Mouse (Mus musculus): ENCODE results near the gene Eri3. TPM values are rescaled to one million over a fixed set of nuclear protein-coding genes. Genes with fewer than 3 reads are reported as not detected.

Gene Eri3
- 10 to 100 TPM; 60.3 to 69.1 TPM for total RNA-seq (2021)
- 131 and 142 TPM in 2 replicates for polyA plus RNA-seq (2012; rRNA removed)
- long read RNA-seq, transcript Eri3-201 (9 exons, 1,719 nt): major isoform, 21 of 67 reads
- long read RNA-seq, partial matches to known transcripts: 12 of 67 reads
- long read RNA-seq, other reads (novel, unspliced or antisense): 34 of 67 reads

- peak; percentile 99 for DNase-seq
These were observed at the start of gene Eri3 for GRCm38 (mm10) chr4:117550140-117550851. TSS of gene Eri3 (plus strand) at chr4:117550365.

DNA sequence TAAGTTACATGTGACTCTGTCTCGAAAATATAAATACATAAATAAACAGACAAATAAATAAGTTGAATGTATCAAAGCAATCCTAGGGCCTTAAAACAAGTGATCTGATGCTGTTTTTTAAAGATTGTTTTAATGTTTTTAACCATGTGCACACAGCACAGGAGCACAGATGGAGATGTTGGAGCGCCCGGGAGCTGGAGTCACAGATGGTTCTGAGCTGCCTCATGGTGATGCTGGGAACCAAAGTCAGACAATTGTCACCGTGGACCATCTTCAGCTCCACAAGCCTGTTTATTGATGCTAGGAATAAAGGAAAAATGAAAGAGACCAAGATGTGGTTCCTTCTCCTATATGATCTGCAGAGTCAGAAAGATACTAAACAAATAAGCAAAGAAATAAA is 31.9 kb upstream of the Eri3 start:
- no peak for DNase-seq

GRCm38 (mm10) chr4:117521350-117521749 is 28.8 kb upstream of the Eri3 start:
- DNase-seq: no peak

DNA sequence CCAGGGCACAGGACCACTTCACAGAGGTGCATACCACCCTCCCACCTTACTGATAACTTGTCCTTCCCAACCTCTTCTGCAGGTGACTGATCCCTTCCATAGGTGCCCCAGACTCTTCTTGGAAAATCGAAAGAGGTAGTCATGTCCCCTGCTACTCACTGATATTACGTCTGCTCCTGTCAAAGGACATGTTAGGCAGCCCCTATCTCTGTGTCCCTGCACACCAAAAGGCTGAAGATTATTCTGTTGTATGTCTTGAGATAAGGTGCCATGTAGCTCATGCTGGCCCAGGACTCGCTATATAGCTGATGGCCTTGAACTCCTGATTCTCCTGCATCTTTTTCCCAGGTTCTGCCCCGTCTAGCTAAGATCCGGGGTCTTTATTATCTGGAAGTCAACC is 24.2 kb upstream of the Eri3 start:
- DNase-seq: no peak

DNA sequence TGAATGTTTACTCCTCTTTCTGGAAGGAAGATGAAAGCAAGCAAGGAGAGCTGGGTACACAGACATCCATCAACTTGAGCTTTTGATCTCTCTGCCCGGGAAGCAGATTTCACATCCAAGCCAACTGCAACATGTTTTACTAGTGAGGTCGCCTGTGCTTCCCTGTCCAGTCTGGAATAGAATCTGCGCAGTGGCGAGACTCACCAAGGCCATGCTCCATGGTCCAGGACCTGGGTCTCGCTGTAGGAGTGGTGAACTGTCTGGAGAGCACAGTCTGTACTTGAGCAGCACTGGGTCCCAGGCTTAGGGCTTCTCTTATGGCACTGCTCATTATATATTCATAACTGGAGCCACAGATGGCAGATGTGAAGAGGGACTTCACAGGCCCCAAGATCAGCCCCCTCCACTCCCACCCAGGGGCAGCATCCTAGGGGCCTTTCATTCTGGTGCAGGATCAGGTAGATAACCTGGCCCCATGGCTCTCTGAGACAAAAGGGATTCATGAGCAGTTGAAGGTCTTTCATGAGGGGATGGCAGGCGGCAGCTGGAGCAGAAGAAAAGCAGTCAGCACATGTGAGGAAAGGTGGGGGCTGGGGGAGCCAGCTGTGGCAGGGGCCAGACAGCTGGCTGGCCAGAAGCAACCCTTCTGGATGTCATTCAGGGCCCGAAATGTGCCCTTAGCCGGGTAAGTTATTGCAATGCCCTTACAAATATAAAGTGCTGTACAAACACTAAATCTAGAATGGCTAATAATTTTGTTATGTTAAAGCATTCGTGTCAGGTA is 22.9 kb upstream of the Eri3 start:
- peak; percentile 50 for DNase-seq

DNA sequence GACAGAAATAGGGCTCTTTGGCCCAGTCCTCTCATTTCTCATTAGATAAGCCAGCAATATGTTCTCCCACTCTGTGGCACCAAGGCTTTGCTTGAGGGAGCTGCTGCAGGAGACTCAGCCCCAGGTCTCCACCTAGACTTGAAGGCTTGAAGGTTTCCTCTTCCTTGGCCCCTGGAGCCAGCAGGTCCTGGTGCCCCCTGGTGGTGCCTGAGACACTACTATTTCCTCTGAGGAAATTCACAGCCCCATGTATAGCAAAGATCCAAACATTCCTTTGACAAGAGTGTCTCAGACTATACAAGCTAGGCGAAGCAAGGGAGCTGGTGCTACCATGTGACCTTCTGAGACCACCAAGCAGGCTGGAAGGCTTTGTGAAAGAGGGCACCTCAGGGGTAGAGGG is 22.2 kb upstream of the Eri3 start:
- DNase-seq: peak; percentile 46

GRCm38 (mm10) chr4:117529843-117530242 is 20.3 kb upstream of the Eri3 start:
- no peak for DNase-seq

DNA sequence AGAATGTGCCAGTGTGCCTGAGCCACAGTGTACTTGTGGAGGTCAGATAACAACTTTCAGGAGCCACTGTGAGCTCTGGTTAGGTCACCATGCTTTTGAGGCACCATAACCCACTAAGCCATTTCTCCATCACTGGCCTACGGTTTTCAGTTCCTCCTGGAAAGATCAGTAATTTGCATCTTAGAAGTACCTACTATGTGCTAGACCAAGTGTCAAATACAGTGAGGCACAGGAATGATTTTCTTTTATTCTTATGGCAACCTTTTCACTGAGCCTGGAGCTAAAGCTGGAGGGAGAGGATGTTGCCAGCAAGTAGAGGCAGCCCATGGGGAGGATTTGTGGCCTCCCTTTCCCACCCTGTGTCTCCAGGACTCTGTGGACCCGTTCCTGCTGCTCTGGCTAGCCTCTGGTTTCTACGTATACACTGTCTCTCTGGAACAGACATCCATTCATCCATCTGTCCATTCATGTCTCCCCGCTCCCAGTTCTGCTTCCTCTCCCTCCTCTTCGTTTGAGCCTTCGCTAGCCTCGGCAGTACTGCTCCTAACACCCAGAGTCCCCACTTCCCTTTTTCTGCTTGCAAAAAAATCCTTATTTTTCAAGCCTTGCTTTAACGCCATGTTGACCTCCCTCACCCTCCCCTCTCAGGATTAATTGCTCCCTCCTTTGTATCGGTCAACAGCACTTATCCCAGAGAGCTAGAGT is 14.5 kb upstream of the Eri3 start:
- DNase-seq: no peak

DNA sequence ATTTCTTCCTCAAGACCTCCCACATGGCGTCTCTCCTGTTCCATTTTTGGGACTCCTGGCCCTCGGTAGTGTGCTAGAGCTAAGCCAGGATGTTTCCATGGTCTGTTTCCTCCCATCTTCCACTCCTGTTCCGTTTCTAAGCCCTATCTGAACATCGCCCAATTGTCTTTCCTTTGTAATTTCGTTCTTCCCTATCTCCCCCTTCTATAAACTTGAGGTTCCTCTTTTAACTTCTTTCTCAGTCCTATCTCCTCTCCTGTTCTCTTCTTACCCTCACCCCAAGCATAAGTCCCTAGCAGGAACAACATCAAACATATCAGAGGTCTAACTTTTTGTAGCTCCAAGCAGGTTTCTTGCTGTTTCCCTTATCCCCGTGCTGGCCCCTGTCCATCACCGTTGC is 13.2 kb upstream of the Eri3 start:
- DNase-seq: no peak

- no peak for DNase-seq
These were observed 10.7 kb upstream of the Eri3 start for GRCm38 (mm10) chr4:117539329-117539980.

- peak; percentile 46 for DNase-seq
These were observed 9.6 kb upstream of the Eri3 start for GRCm38 (mm10) chr4:117540571-117540970.

DNA sequence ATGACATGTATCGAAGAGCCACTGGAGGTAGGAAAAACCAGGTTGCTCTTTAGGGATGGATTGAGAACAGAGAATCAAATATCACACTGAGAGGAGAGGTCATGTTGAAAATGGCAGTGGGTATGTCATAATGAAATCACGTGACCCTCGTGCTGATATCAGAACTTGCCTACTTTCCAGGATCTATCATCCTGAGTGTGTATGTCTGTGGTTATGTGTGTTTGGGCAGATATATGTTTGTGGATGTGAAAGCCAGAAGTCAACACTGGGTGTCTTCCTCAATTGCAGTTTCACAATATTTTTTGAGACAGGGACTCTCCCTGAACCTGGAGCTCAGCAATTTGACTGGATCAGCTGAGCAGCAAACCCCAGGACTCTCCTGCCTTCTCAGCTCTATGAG is 4.7 kb upstream of the Eri3 start:
- DNase-seq: no peak

GRCm38 (mm10) chr4:117546616-117547015 is 3.5 kb upstream of the Eri3 start:
- DNase-seq: no peak

DNA sequence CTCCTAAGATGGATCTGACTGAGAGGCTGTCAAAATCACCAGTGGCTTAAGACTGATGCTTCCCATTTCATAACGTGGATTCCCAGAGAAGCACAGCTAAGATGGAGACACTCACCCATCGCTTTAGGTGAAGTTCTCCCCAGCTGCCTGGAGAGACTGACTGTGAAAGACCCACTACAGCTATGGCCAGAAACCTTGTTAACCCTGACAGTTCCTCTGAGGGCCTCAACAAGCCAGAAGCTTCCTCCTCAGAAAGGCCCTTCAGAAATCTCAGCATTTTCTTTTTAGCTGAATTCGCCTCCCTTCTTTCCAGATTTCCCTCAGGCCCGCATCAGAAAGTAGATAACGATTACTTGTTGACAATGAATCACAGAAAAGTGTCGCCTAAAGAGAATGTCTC is 589 bp upstream of the Eri3 start:
- DNase-seq: no peak

DNA sequence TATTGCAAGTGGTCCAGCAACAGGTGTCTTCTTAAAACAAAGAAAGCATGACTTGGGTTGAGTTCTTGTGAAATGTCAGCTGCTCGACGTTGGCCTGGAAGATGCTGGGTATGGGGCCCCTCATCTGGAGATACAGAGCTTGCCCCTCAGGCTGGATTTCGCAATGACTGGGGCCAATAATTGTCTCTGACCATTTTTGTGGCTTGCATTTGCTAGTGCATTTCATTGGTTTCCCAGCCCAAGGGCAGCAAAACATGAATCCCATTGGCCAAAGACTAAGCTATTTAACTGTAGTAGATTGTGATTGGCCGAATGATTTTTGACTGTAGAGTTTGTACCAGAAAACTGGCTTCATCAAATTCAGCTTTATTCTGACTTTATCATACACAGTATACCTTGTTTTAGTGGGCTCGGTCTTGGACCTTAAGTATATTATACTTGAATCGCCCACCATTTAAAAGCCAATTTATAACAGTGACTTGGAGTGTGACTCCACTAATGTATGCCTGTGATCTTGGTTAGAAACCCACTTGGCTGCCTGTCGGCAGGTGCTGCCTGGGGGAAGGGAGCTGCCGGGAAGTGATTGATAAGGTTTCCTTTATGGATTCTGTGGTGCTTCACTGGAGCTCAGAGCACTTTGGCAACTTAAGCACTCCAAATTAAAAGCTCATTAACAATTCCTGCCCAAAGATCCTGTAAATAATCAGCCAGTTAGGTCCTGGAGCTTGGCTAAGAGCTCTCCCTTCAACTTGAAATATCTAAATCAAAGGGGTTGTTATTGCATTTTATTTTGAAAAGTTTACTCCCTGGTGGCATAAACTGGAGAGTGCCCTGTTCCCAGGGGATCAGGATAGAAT is 1.2 kb downstream of the Eri3 start:
- no peak for DNase-seq

GRCm38 (mm10) chr4:117555495-117555894 is 5.3 kb downstream of the Eri3 start:
- DNase-seq: no peak

- no peak for DNase-seq
These were observed 6.2 kb downstream of the Eri3 start for GRCm38 (mm10) chr4:117556372-117556771.

DNA sequence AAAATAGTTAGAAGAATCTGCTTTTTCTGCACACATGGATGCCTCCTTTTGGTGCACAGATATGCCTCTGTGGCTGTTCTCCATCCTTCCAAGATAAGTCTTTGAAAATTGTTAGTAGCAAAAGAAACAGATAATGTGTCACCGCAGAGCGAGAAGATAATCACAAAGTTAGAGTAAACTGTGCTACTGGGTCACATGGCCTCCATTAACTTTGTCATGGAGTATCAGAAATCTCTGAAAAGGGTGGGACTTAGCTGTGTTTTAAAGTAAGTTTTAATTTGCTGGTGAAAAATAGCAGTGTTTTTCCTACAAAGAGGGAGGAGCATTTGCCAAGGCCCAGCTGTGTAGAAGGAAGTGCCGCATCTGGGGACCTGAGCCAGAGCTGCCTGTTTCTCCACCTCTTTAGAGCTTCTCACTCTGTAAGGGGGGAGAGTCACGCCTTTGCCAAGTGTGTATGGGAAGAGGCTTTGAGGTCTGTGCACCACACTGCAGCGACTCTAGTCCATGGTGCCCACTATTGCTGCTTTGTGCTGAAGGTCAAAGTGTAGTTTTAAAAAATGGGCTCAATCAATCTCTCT is 7.0 kb downstream of the Eri3 start:
- no peak for DNase-seq

DNA sequence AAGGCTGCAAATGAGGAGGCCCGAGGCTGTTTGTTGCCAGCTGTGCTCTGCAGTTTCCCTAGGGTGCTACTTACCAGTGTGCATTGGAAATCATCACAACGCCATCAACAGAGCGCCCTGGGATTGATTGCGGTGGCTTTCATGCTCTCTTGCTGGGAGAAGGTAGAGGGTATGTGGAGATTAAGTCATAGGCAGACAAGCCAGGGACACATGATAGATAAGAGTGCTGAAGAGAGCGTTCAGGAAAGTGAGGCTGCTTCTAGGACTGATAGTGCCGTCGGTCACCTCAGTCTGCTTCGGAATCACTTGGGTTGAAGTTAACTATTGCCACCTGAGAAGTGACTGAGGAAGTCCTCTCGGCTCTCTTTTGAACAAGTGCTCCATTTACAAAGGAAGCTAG is 13.8 kb downstream of the Eri3 start:
- DNase-seq: no peak

- no peak for DNase-seq
These were observed 18.7 kb downstream of the Eri3 start for GRCm38 (mm10) chr4:117568846-117569245.

GRCm38 (mm10) chr4:117570964-117571363 is 20.8 kb downstream of the Eri3 start:
- DNase-seq: no peak
